Mouse (Mus musculus) spleen, postnatal 36 days (tissue): ENCODE measurements around the gene Gm8237.
A peak's percentile ranks its signal among the peaks of the same experiment; 100 is the strongest.
"Not testable (repeated sequence)": the region's sequence is repeated elsewhere in the genome, so short reads cannot be mapped to it uniquely, and the experiment has no call there.

ENCODE experiments used
- DNase-seq, 2 experiments: peaks; one replicate each; pipeline ENCODE4 v3.0.0; 2022; ENCODE audit warnings: low spot score in 2 of 2, mixed read lengths in 1 of 2

Gm8237 gene

DNA sequence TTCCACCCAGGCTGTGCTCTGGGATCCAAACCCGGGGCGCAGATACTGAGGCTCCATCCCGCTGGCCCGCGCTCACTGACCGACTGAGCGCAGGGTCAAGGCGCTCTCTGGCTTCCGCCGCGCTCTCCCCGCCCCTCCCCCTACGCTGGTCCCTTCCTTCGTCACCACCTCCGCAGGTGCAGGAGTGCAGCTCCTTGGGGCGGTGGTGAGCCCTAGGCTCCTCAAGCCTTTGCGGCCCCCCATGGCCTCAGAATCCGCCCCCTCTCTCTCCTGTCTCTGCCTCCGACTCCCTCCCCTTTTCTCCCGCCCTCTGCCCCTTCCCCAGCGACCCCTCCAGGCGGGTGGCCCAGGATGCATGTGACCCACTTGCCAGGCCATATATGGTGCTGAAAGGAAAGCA lies at the start of gene Gm8237:
Gm8237 (minus strand) TSS at position 142 of the 400 bp plus-strand sequence.
- not testable (repeated sequence) for DNase-seq

DNA sequence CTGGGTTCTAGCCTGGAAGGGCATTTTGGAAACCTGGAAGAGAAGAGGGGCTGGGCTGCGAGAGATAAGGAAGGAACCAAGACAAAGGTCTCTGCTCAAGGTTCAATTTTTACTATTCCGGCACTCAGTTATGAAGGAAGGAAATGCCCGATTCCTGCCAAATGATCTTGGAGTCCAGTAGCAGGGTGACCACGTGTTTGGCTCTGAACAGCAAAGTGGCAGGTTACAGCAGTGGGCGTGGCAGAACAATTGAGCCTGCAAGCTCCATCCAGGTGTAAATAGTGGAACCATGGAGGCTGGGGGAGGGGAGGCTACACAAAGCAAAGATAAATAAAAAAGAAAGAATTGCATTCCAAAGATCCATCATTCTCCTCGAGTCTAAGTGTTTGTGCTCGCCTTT lies 43.1 kb upstream of the Gm8237 start:
- not testable (repeated sequence) for DNase-seq

DNA sequence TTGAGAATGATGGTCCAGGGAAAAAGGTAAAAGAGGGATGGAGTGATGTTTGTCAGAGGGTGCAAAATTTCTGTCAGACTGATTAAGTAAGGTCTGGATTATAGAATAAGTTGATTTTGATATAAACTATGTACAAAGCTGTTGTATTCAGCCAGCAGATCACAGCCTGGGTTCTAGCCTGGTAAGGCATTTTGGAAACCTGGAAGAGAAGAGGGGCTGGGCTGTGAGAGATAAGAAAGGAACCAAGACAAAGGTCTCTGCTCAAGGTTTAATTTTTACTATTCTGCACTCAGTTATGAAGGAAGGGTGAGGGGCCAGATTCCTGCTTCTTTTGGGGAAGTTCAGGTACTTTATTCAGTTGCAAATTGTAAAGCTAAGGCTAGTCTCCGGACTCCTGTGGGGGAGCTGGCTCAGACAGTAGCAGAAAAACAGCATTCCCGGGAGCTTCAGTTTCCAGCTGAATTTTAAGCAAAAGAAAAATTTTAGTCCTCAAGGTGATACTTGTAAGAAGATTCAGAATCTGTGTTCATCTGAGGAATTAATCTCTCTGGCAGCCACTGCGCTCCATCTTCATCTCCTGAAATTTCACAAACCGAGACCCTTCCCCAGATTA lies 38.3 kb upstream of the Gm8237 start:
- DNase-seq, result peak in 1 of 2 experiments; percentile 1

DNA sequence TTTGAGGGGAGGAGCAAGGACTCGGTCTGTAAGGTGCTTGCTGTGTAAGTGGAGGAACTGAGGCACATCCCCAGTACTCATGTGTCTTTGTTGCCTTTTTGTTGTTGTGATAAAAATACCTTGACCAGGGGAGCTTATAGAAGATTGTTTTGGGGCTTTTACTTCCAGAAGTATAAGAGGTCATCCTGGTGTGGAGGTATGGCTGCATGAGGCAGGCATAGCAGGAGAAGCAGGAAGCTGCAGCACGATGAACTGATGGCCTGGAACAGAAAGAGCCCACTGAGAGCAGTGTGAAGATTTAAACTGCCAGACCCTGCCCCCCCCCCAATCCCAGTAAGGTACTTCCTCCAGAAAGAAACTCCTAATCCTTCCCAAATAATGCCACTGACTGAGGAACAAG lies 33.5 kb upstream of the Gm8237 start:
- peak in 1 of 2 experiments; percentile 1 for DNase-seq

DNA sequence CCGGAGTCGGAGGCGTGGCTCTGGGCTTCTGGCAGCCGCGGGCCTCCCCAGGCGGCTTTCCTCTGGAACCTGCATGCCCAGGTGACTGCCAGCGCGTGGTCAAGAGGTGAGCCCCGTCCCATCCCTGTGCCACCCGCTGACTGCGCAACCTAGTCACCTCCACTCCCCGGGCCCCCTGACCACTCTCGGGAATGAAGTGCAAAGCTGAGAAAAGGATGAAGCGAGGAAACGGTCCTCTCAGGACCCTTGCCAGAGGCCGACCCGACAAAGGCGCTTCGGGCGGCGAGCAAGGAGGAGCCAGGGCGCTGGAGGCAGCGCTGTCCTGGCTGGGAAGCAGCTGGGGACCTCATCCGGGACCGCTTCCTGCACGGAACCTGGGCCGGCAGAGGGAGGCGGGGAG lies 391 bp downstream of the Gm8237 start:
- not testable (repeated sequence) for DNase-seq

DNA sequence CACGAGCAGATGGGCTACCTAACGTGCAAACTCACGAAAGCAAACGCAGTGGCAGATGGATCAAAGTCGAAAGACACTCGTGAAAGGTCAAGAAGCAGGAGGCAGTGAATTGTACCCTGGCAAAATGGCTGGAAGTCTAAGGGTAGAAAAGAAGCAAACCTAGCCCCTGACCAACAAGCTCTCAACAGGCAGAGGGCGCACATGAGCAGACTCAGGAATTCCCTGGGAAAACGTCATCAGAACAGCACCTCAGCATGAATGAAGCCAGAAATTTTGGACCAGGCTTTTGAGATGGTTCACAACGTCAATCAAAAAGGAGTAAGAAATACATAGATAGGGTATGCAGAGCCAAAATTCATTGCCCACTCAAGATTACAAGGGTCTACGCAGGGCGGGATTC lies 1.0 kb downstream of the Gm8237 start:
- not testable (repeated sequence) for DNase-seq

DNA sequence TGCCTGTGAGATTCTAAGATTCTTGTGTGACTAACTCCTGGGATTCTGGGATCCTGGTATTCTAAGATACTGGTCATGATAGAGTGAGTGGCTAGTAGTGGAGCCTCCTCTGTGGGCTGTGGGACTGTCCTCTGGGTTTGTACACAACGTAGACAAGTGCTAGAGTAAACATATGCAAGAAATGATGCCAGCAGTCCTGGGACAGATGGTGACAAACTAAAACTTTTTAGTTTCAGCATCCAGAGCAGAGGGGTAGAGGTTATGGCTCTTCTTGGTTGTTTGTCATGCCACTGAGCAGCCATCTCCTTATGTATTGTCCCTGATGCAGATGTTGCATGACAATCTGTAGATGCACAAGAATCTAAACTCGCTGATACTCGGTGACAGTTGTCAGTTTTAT lies 24.3 kb downstream of the Gm8237 start:
- DNase-seq, result not testable (repeated sequence)

DNA sequence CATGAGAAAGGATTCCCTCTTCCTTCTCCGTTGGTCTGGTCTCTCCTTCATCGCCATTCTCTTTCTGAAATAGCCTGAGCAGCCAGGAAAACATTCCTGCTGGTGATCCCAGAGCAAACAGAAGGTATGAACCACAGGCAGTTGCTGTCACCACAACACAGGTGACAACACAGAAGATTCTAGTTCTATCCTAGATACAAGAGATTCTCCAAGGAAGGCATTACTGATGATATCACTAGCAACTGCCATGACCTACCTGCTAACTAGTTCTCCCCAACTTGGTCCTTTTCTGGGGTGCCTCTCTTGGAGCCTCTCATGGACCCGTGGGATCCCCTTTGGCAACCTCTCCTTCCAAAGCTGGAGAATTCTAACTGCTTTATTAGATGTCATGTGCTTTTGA lies 50.0 kb downstream of the Gm8237 start, which contains the start of gene Gm3424:
Gm3424 (minus strand) TSS at position 101 of the 400 bp plus-strand sequence.
- not testable (repeated sequence) for DNase-seq

DNA sequence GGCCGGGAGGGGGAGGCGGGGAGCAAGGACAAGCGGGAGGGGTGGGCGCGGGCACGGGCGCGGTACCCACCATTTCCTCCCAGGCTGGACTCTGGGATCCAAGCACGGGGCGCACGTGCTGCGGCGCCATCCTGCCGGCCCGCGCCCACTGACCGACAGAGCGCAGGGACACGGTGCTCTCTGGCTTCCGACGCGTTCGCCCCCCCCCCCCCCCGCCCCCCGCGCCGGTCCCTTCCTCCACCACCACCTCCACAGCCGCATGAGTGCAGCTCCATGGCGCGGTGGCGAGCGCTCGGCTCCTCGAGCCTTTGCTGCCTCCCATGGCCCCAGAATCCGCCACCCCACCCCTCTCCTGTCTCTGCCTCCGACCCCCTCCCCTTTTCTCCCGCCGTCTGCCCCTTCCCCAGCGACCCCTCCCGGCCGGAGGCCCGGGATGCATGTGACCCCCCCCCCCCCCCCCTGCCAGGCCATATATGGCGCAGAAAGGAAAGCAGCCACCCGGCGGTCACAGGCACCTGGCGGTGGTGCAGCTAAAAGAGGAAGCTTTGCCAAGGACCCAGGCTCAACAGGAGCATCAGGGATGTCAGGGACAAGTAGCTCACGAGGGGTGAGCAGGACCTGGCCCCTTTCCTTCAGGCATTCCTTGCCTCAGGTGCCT lies 67.4 kb downstream of the Gm8237 start:
- not testable (repeated sequence) for DNase-seq
